Mouse (Mus musculus) limb, embryonic 12.5 days (tissue): ENCODE data around the gene Dcpp2. TPM values are rescaled to one million over a fixed set of nuclear protein-coding genes. Genes with fewer than 3 reads are reported as not detected.
"Not testable (repeated sequence)": the region's sequence is repeated elsewhere in the genome, so short reads cannot be mapped to it uniquely, and the experiment has no call there.

ENCODE experiments used
- ATAC-seq: fragments of 200-750 bp; cut with Nextera tagmentation; 2 replicates; pipeline ENCODE4 v1.8.0; 2017; ENCODE audit warnings: low read depth, moderate TSS enrichment; ENCODE audit not compliant: insufficient number of reproducible peaks, insufficient read depth, low FRiP score, low TSS enrichment
- H3K27ac ChIP-seq: fragments of 300-500 bp; sonication (generic); 2 replicates; pipeline ENCODE4 v1.5.1; 2016; ENCODE audit warnings: mild to moderate bottlenecking, moderate library complexity
- H3K27me3 ChIP-seq: fragments of 300-500 bp; sonication (generic); 2 replicates; pipeline ENCODE4 v1.6.1; 2016; ENCODE audit warnings: mild to moderate bottlenecking, moderate library complexity
- H3K36me3 ChIP-seq: fragments of 300-500 bp; sonication (generic); 2 replicates; pipeline ENCODE4 v1.6.1; 2016; ENCODE audit warnings: mild to moderate bottlenecking, moderate library complexity
- H3K4me1 ChIP-seq: fragments of 300-500 bp; sonication (generic); replicated peaks from 2 replicates; pipeline ENCODE4 v1.6.1; 2016
- H3K4me2 ChIP-seq: fragments of 300-500 bp; sonication (generic); 2 replicates; pipeline ENCODE4 v1.6.1; 2016; ENCODE audit warnings: mild to moderate bottlenecking, moderate library complexity
- H3K4me3 ChIP-seq: fragments of 300-500 bp; sonication (generic); replicated peaks from 2 replicates; pipeline ENCODE4 v1.5.1; 2016; ENCODE audit warnings: mild to moderate bottlenecking
- H3K9ac ChIP-seq: fragments of 300-500 bp; sonication (generic); replicated peaks from 2 replicates; pipeline ENCODE4 v1.6.1; 2016; ENCODE audit warnings: mild to moderate bottlenecking, moderate library complexity
- H3K9me3 ChIP-seq: fragments of 300-500 bp; sonication (generic); 2 replicates; pipeline ENCODE4 v1.6.1; 2016; ENCODE audit warnings: mild to moderate bottlenecking, moderate library complexity
- WGBS: fragments of 180-500 bp; shearing (Covaris S2); methylation state at CpG from one replicate; pipeline ENCODE4 v1.1.7; 2016; 5-methylcytosine and 5-hydroxymethylcytosine counted together
- polyA plus RNA-seq: library from polyadenylated mRNA; unstranded; fragments of >200 nt; fragmentation: Nextera tagmentation; extraction: Ambion mirVana; gene quantifications from 2 replicates; pipeline ENCODE4 v1.2.1, GENCODE M21; 2016

The Dcpp2 gene
- polyA plus RNA-seq, 1 experiment from 2014 or later = not detected

DNA sequence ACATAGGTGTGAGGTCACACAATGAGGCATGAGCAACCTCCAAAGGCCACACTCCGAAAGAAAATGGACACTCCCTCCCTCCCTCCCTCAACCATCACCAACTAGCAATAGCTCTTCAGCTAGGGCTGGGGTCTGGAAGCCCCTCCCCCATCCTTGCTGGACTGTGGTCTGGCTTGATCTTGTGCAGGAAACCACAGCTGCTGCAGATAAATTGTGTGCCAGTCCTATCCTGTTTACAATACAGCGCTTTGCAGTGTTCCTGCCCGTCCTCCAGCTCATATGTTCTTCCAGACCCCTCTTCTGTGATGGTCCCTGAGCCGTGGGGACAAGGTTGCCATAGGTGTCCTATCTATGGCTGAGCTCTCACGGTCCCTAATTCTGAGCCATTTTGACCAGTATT lies 50.5 kb downstream of the Dcpp2 start:
- H3K36me3 ChIP-seq = no peaks in the 10 kb centered on the region
- H3K4me3 ChIP-seq = no peak overlapping the region
- no peaks in the 10 kb centered on the region; the same call in 1 of the 2 replicates for H3K4me1 ChIP-seq
- no peak overlapping the region for H3K9ac ChIP-seq
- H3K27me3 ChIP-seq = no peaks in the 10 kb centered on the region
- H3K4me2 ChIP-seq = no peak overlapping the region
- H3K27ac ChIP-seq = no peak overlapping the region
- WGBS = 79% methylated on average over 5 of the region's 5 CpGs
- no peak for ATAC-seq
- no peaks in the 10 kb centered on the region for H3K9me3 ChIP-seq

DNA sequence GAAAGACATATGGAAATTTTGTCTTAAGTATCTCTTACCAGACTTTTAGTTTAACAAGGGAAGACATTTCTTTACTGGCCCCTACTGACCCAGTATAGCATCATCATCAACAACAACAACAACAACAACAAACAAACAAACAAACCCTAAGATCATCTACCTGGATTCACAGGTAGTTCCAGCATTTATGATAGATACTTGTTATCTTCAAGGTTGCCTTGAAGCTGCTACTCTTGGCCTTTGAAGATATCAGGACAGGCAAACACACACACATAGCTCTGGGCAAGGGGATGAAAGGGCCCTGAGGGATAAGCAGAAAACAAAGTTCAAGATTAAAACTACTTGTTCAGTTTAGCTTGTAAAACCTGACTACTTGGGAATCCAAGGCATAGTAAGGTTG lies 60.7 kb downstream of the Dcpp2 start, which contains the start of gene Sbp:
Gene Sbp, plus strand, starts transcription at position 301 of the 400 bp plus-strand sequence.
- H3K9ac ChIP-seq = no peak within 1 kb of the TSS
- no peaks in the 10 kb centered on the region for H3K27me3 ChIP-seq
- no peak for ATAC-seq
- no peak within 1 kb of the TSS for H3K4me3 ChIP-seq
- no peak within 1 kb of the TSS for H3K27ac ChIP-seq
- H3K36me3 ChIP-seq = no peaks in the 10 kb centered on the region
- no peaks in the 10 kb centered on the region for H3K4me1 ChIP-seq
- no peaks in the 10 kb centered on the region for H3K9me3 ChIP-seq
- H3K4me2 ChIP-seq = no peak within 1 kb of the TSS

DNA sequence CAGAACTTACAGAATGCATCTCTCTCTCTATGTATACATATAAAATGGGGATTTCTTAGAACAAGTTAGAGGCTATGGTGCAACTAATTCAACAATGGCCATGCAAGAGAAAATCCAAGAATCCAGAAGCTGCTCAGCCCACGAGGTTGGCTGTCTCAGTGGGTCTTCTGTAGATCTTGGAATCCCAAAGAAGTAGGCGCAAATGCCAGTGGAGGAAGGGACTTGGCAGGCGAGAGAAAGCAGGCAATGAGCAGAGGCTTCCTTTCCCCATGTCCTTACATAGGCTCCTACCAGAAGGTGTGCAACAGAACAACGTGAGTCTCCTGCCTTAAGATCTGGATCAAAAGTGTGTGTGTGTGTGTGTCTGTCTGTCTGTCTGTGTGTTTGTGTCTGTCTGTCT lies 66.8 kb downstream of the Dcpp2 start:
- not testable (repeated sequence) for H3K27ac ChIP-seq, H3K9ac ChIP-seq, H3K4me3 ChIP-seq, H3K36me3 ChIP-seq, H3K4me2 ChIP-seq, H3K4me1 ChIP-seq, ATAC-seq, H3K9me3 ChIP-seq, H3K27me3 ChIP-seq
- WGBS = 85% methylated on average over 4 of the region's 4 CpGs

DNA sequence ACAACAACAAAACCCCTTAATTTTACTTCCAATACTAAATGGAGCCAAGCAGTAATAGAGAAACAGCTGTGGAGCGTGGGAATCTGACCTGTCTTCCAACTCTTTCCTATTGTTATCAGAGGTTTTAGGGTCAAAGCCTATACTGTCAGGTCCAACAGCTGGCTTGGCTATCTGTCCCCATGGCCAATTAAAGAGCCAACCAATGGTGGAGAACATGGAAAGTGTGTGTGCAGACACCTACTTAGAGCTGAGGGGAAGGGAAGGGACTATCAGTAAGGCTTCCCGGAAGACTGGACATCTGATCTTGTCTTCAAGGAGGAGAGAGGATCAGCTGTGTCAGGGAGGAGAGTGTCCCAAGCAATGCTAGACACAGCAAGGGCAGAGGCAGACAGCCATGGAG lies 68.4 kb downstream of the Dcpp2 start:
- Histone ChIP-seq H3K4me2 (no peak overlapping the region), H3K36me3 (no peaks in the 10 kb centered on the region), H3K9ac (no peak overlapping the region), H3K27ac (no peak overlapping the region), H3K9me3 (no peaks in the 10 kb centered on the region), H3K27me3 (no peaks in the 10 kb centered on the region), H3K4me3 (no peak overlapping the region), H3K4me1 (no peaks in the 10 kb centered on the region)
- ATAC-seq = no peak
- 88% methylated on average over 2 of the region's 2 CpGs for WGBS

Other genes with a start within 250 kb of the Dcpp2 start
- gene Mmp25, start 235.6 kb upstream of the Dcpp2 start, polyA plus RNA-seq = 0.92 and 0.99 TPM in 2 replicates
- gene Bicdl2, start 220.4 kb upstream of the Dcpp2 start, polyA plus RNA-seq = 1.2 and 1.3 TPM in 2 replicates
- 48.6 and 51.7 TPM in 2 replicates for gene Hcfc1r1, start 207.3 kb upstream of the Dcpp2 start, polyA plus RNA-seq
- 55.1 and 56.3 TPM in 2 replicates for gene Thoc6, start 207.0 kb upstream of the Dcpp2 start, polyA plus RNA-seq
- 5.7 and 7.6 TPM in 2 replicates for gene Tnfrsf12a, start 203.4 kb upstream of the Dcpp2 start, polyA plus RNA-seq
- gene Cldn6, start 201.6 kb upstream of the Dcpp2 start, polyA plus RNA-seq = 19.9 and 22.7 TPM in 2 replicates
- gene Cldn9, start 196.9 kb upstream of the Dcpp2 start, polyA plus RNA-seq = 5.6 and 6.4 TPM in 2 replicates
- gene 1520401A03Rik, start 158.1 kb upstream of the Dcpp2 start, polyA plus RNA-seq = 1.8 and 2.5 TPM in 2 replicates
- 49.1 and 53.1 TPM in 2 replicates for gene Pkmyt1, start 154.5 kb upstream of the Dcpp2 start, polyA plus RNA-seq
- 11.6 and 13.6 TPM in 2 replicates for gene Paqr4, start 140.0 kb upstream of the Dcpp2 start, polyA plus RNA-seq
- gene Kremen2, start 135.0 kb upstream of the Dcpp2 start, polyA plus RNA-seq = 30.0 and 34.8 TPM in 2 replicates
- gene Flywch1, start 109.3 kb upstream of the Dcpp2 start, polyA plus RNA-seq = 136 and 140 TPM in 2 replicates
- gene Flywch2, start 94.8 kb upstream of the Dcpp2 start, polyA plus RNA-seq = 71.0 and 76.7 TPM in 2 replicates
- 639 and 703 TPM in 2 replicates for gene Srrm2, start 90.3 kb upstream of the Dcpp2 start, polyA plus RNA-seq
- gene Elob, start 51.7 kb upstream of the Dcpp2 start, polyA plus RNA-seq = 1,179 and 1,231 TPM in 2 replicates
- not detected in 2 replicates for gene Prss33, start 44.8 kb upstream of the Dcpp2 start, polyA plus RNA-seq
- gene Prss32, start 37.0 kb upstream of the Dcpp2 start, polyA plus RNA-seq = not detected in 2 replicates
- gene Prss41, start 36.7 kb upstream of the Dcpp2 start, polyA plus RNA-seq = 1.7 and 3.1 TPM in 2 replicates
- not detected in 2 replicates for gene Prss21, start 12.8 kb upstream of the Dcpp2 start, polyA plus RNA-seq
- not detected in 2 replicates for gene Dcpp1, start within 50 bp of the Dcpp2 start, polyA plus RNA-seq
- not detected in 2 replicates for gene Dcpp3, start 36.6 kb downstream of the Dcpp2 start, polyA plus RNA-seq
- not detected in 2 replicates for gene Sbp, start 60.8 kb downstream of the Dcpp2 start, polyA plus RNA-seq
- gene Sbpl, start 74.4 kb downstream of the Dcpp2 start, polyA plus RNA-seq = not detected in 2 replicates
- not detected in 2 replicates for gene Prss30, start 99.7 kb downstream of the Dcpp2 start, polyA plus RNA-seq
- gene Prss22, start 117.2 kb downstream of the Dcpp2 start, polyA plus RNA-seq = 0.76 and 0.84 TPM in 2 replicates
- gene Prss27, start 157.3 kb downstream of the Dcpp2 start, polyA plus RNA-seq = 0.17 TPM in 1 of 2 replicates, not detected in the other
- 91.6 and 94.7 TPM in 2 replicates for gene Kctd5, start 192.6 kb downstream of the Dcpp2 start, polyA plus RNA-seq